Mouse (Mus musculus): Measurements from ENCODE around the gene Cenpj. TPM values are rescaled to one million over a fixed set of nuclear protein-coding genes. Genes with fewer than 3 reads are reported as not detected.

The Cenpj gene
- total RNA-seq (2014; rRNA removed): 5.3 and 6.2 TPM in 2 replicates
- 4.4 and 4.8 TPM in 2 replicates for polyA plus RNA-seq (2015; fragmentation: Nextera tagmentation; extraction: Ambion mirVana)

DNA sequence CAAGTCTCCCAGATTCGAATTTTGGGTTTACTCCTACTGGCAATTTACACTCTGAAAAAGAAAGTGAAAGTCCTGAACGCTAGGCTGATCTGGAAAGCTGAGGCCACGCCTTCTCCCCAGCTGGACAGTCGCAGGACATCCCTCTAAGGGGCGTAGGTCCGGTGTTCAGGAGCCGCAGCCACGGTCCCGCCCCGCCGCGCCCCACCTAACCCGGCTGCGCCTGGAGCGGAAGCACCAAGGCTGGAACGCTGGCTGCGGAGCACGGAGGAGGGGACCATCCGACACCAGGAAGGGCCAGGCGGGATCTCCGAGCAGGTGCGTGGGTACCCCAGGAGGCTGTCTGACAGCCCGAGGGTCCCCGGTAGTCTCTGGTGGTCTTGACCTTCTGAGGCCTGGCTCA, at the start of gene Cenpj, which contains the start of gene Parp4:
Cenpj (minus strand) TSS at position 10 of the 400 bp plus-strand sequence.
Parp4 (plus strand) TSS at position 204 of the 400 bp plus-strand sequence.
- Histone ChIP-seq H3K4me1 (ENCODE audit: insufficient read depth) (peaks cover 5% of the 10 kb centered on the region; the same call in 1 of the 2 replicates), H3K4me2 (ENCODE audit: low read depth) (peak within 1 kb of the TSS; percentile 55), H3K4me3 (ENCODE audit: low read depth, low read length) (peak within 1 kb of the TSS; percentile 34), H3K9ac (peak within 1 kb of the TSS; percentile 39), H3K27ac (ENCODE audit: low read depth, low read length) (no peak within 1 kb of the TSS), H3K27me3 (ENCODE audit: insufficient read depth, low read length) (no peaks in the 10 kb centered on the region), H3K9me3 (ENCODE audit: low read length) (no peaks in the 10 kb centered on the region), H3K36me3 (ENCODE audit: insufficient read depth) (no peaks in the 10 kb centered on the region)
- TF ChIP-seq CTCF (IDR thresholded peaks at IDR 0.05; ENCODE audit: low read depth): no peak
- DNase-seq: peak; percentile 15
- under 1% methylated on average over 24 of the region's 24 CpGs for WGBS
- ATAC-seq: no peak

DNA sequence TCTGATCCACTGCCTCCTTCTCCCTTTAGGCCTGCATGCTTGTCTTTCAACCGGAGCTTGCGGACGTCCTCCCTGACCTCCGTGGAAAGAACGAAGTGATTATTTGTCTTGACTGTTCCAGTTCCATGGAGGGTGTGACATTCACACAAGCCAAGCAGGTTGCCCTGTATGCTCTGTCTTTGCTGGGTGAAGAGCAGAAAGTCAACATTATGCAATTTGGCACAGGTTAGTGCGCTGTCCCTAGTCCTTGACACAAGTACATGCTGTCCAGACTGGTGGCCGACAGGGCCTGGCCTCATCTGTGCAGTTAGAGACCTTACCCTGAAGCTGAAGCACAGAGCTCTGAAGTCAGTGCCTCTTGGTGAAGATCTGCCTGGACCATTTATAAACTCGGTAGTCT, 45.2 kb upstream of the Cenpj start:
- no peaks in the 10 kb centered on the region for H3K27me3 ChIP-seq (ENCODE audit: insufficient read depth, low read length)
- H3K36me3 ChIP-seq (ENCODE audit: insufficient read depth): no peaks in the 10 kb centered on the region
- no peak for TF ChIP-seq CTCF (IDR thresholded peaks at IDR 0.05; ENCODE audit: low read depth)
- H3K9me3 ChIP-seq (ENCODE audit: low read length): no peaks in the 10 kb centered on the region
- no peak overlapping the region for H3K4me2 ChIP-seq (ENCODE audit: low read depth)
- H3K4me1 ChIP-seq (ENCODE audit: insufficient read depth): no peaks in the 10 kb centered on the region
- H3K4me3 ChIP-seq (ENCODE audit: low read depth, low read length): no peak overlapping the region
- DNase-seq (no peak), ATAC-seq (no peak)
- 88% methylated on average over 8 of the region's 8 CpGs for WGBS
- H3K9ac ChIP-seq: no peak overlapping the region
- no peak overlapping the region for H3K27ac ChIP-seq (ENCODE audit: low read depth, low read length)

DNA sequence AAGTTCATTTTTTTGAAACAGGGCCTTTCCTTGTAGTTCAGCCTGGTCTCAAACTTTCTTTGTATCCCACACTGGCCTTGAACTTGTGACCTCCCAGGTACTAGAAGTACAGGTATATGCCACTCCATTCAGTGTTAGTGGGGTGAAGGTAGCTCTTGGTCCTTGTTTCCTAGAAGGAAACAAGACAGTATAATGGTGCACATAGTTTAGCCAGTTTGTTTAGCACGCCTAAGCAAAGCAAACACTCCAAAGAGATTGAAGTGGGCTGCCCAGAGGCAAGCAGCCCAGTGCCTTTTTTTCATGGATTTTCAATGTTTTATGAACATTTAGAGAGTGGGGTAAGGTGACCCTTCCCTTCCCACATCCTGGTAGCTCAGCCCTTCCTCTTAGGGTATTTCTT, 42.2 kb upstream of the Cenpj start:
- no peaks in the 10 kb centered on the region for H3K27me3 ChIP-seq (ENCODE audit: insufficient read depth, low read length)
- H3K4me1 ChIP-seq (ENCODE audit: insufficient read depth): no peaks in the 10 kb centered on the region
- no peak overlapping the region for H3K9ac ChIP-seq
- no peak for DNase-seq
- H3K4me3 ChIP-seq (ENCODE audit: low read depth, low read length): no peak overlapping the region
- ATAC-seq: no peak
- H3K9me3 ChIP-seq (ENCODE audit: low read length): no peaks in the 10 kb centered on the region
- no peak overlapping the region for H3K4me2 ChIP-seq (ENCODE audit: low read depth)
- 86% methylated on average over 1 of the region's 1 CpGs for WGBS
- TF ChIP-seq CTCF (IDR thresholded peaks at IDR 0.05; ENCODE audit: low read depth): no peak
- no peak overlapping the region for H3K27ac ChIP-seq (ENCODE audit: low read depth, low read length)
- no peaks in the 10 kb centered on the region for H3K36me3 ChIP-seq (ENCODE audit: insufficient read depth)

DNA sequence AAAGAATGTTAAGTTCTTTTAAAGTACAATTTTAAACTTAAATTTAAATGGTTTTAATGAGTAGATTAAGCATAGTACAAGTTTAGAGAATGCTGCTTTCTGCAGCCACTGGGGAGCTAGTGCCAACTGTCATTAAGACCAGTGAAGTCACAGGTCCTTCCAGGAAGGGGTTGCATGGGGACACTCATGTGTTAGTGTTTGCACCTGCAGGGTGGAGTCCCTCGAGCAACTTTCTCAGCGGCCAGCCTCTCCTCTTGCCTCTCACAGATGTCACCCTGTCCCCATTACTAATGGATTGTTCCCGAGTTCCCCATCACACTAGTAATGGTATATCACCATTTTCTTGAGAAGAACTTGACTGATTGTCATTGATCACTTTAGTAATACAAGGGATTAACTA, 38.0 kb upstream of the Cenpj start:
- no peak for TF ChIP-seq CTCF (IDR thresholded peaks at IDR 0.05; ENCODE audit: low read depth)
- H3K36me3 ChIP-seq (ENCODE audit: insufficient read depth): no peaks in the 10 kb centered on the region
- H3K9me3 ChIP-seq (ENCODE audit: low read length): no peaks in the 10 kb centered on the region
- no peak overlapping the region for H3K27ac ChIP-seq (ENCODE audit: low read depth, low read length)
- no peak overlapping the region for H3K9ac ChIP-seq
- no peaks in the 10 kb centered on the region for H3K27me3 ChIP-seq (ENCODE audit: insufficient read depth, low read length)
- H3K4me1 ChIP-seq (ENCODE audit: insufficient read depth): no peaks in the 10 kb centered on the region
- WGBS: 86% methylated on average over 3 of the region's 3 CpGs
- H3K4me3 ChIP-seq (ENCODE audit: low read depth, low read length): no peak overlapping the region
- DNase-seq (no peak), ATAC-seq (no peak)
- no peak overlapping the region for H3K4me2 ChIP-seq (ENCODE audit: low read depth)

DNA sequence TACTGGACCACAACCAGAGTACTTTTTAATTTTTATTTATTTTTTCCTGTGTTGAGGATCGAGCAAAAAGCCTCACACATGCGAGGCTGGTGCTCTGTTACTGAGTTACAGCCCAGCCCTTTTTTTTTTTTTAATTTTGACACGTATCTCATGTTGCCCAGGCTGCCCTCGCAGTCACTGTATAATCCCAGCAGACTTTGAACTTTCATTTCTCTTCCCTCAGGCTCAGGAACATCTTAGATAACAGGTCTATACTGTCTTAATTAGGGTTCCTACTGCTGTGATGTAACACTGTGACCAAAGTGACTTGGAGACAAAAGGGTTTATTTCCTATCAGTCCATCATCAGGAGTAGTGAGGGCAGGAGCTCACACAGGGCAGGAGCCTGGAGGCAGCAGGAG, 29.9 kb upstream of the Cenpj start:
- DNase-seq: no peak
- Histone ChIP-seq H3K36me3 (ENCODE audit: insufficient read depth) (no peaks in the 10 kb centered on the region), H3K4me3 (ENCODE audit: low read depth, low read length) (no peak overlapping the region), H3K9me3 (ENCODE audit: low read length) (no peaks in the 10 kb centered on the region), H3K4me2 (ENCODE audit: low read depth) (no peak overlapping the region), H3K27me3 (ENCODE audit: insufficient read depth, low read length) (no peaks in the 10 kb centered on the region), H3K4me1 (ENCODE audit: insufficient read depth) (no peaks in the 10 kb centered on the region), H3K27ac (ENCODE audit: low read depth, low read length) (no peak overlapping the region), H3K9ac (no peak overlapping the region)
- ATAC-seq: no peak
- no peak for TF ChIP-seq CTCF (IDR thresholded peaks at IDR 0.05; ENCODE audit: low read depth)
- 81% methylated on average over 4 of the region's 4 CpGs for WGBS

DNA sequence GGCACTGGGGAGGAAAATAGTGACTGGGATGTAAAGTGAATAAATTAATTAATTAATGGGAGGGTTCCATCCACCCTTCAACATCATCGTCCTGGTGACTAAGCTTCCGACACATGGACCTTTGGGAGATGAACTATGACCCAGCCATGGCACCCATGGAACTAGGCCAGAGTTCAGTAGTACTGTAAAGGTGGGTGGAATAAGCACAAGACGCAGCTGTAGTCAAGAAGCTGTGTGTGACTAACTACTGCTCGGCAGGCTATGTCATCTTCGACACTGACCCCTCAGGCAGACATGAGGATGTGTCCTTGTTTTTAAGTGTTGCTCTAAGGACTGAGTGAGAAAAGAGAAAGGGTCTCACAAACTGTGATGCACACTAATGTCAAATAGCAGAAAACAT, 29.2 kb upstream of the Cenpj start:
- H3K36me3 ChIP-seq (ENCODE audit: insufficient read depth): no peaks in the 10 kb centered on the region
- no peaks in the 10 kb centered on the region for H3K27me3 ChIP-seq (ENCODE audit: insufficient read depth, low read length)
- no peak overlapping the region for H3K4me2 ChIP-seq (ENCODE audit: low read depth)
- H3K9me3 ChIP-seq (ENCODE audit: low read length): no peaks in the 10 kb centered on the region
- 95% methylated on average over 5 of the region's 5 CpGs for WGBS
- no peak for ATAC-seq
- no peak overlapping the region for H3K9ac ChIP-seq
- no peaks in the 10 kb centered on the region for H3K4me1 ChIP-seq (ENCODE audit: insufficient read depth)
- DNase-seq: no peak
- no peak overlapping the region for H3K4me3 ChIP-seq (ENCODE audit: low read depth, low read length)
- no peak overlapping the region for H3K27ac ChIP-seq (ENCODE audit: low read depth, low read length)
- no peak for TF ChIP-seq CTCF (IDR thresholded peaks at IDR 0.05; ENCODE audit: low read depth)

DNA sequence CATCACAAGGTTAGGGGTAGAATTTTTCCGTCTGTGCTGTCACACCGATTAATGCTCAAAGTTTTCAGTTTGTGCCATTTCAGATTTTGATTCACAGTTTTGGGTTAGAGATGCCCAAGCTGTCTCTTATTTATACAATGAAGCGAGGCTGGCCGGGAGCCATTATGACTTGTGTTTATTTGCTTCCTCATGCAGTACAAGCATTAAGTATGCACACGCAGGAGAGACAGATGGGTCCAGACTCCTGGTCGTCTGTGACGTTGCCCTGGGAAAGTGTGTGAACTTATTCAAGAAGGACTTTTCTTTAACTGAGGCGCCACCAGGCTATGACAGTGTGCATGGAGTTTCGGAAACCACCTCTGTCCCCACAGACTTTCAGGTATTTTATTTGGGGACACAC, 26.8 kb upstream of the Cenpj start:
- Histone ChIP-seq H3K9me3 (ENCODE audit: low read length) (no peaks in the 10 kb centered on the region), H3K27ac (ENCODE audit: low read depth, low read length) (no peak overlapping the region), H3K9ac (no peak overlapping the region), H3K4me1 (ENCODE audit: insufficient read depth) (no peaks in the 10 kb centered on the region), H3K36me3 (ENCODE audit: insufficient read depth) (no peaks in the 10 kb centered on the region), H3K27me3 (ENCODE audit: insufficient read depth, low read length) (no peaks in the 10 kb centered on the region), H3K4me2 (ENCODE audit: low read depth) (no peak overlapping the region), H3K4me3 (ENCODE audit: low read depth, low read length) (no peak overlapping the region)
- WGBS: 59% methylated on average over 9 of the region's 9 CpGs
- peak; percentile 66 for ATAC-seq
- TF ChIP-seq CTCF (IDR thresholded peaks at IDR 0.05; ENCODE audit: low read depth): no peak
- DNase-seq: peak; percentile 58
